In the genomic region with DNA sequence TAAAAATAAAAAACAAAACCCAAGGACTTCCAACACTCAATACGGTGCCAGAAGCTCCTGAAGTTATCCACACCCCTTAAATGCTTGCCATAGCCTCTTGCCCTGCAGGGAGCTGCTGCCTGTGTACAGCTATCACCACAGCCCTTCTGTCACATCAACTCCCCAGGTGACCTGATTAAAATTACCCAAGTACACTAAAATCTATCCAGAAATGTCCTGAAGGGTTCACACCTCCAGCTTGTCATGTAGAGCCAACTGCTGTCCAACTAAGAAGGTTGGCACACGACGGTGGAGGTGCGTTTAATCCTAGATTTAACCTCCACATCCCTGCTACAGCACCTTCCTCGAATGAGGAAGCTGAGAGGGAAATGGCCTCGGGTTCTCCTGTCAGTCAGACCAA, we compare ENCODE assay signal across 19 mouse cellular contexts.
"Had no signal": no experiment of that assay in that cellular context is flagged by ENCODE, and none has a peak within 500 bp of the region (broad histone marks: within the 10 kb centered on the region; RNA-seq: fewer than 3 reads in every experiment).

No protein-coding gene starts in this region.

- DNase-seq: kidney, adult 18-20 months; kidney, adult 9 months; kidney, postnatal 14 days; kidney, postnatal 4 days; liver; lung, adult 18-20 months; lung, postnatal 14 days; right cerebral cortex, adult 18-20 months; right cerebral cortex, postnatal 14 days; right cerebral cortex, postnatal 4 days; thymus, postnatal 36 days had no signal

- H3K36me3 ChIP-seq: limb, embryonic 10.5 days; limb, embryonic 13.5 days; liver, embryonic 12.5 days; liver, embryonic 15.5 days; midbrain, embryonic 12.5 days; midbrain, embryonic 15.5 days; stomach, embryonic 15.5 days had no signal

- H3K4me1 ChIP-seq: liver, embryonic 12.5 days; liver, embryonic 15.5 days had no signal

- H3K4me3 ChIP-seq: limb, embryonic 10.5 days; limb, embryonic 13.5 days; liver, embryonic 12.5 days; liver, embryonic 15.5 days; midbrain, embryonic 12.5 days; midbrain, embryonic 15.5 days; stomach, embryonic 15.5 days had no signal

- H3K9me3 ChIP-seq: limb, embryonic 10.5 days; limb, embryonic 13.5 days; liver, embryonic 12.5 days; liver, embryonic 15.5 days; midbrain, embryonic 12.5 days; midbrain, embryonic 15.5 days; stomach, embryonic 15.5 days had no signal

- H3K27ac ChIP-seq: limb, embryonic 10.5 days; limb, embryonic 13.5 days; liver, embryonic 12.5 days; liver, embryonic 15.5 days; macrophage; midbrain, embryonic 12.5 days; midbrain, embryonic 15.5 days; stomach, embryonic 15.5 days had no signal

- H3K27me3 ChIP-seq: limb, embryonic 13.5 days; liver, embryonic 12.5 days; liver, embryonic 15.5 days; midbrain, embryonic 12.5 days; midbrain, embryonic 15.5 days; stomach, embryonic 15.5 days had no signal
